In genomic region chr1:36785238-36785641, GRCm38 (mm10) we compare ENCODE assay signal across 9 mouse cellular contexts. TPM values are rescaled to one million over a fixed set of nuclear protein-coding genes. Genes with fewer than 3 reads are reported as not detected.
DNase-seq lines count a peak whose midpoint lies in the region; ATAC-seq and TF ChIP-seq lines count a peak whose summit lies in the region.
"Had no signal": no experiment of that assay in that cellular context is flagged by ENCODE, and none has a peak within 500 bp of the region (broad histone marks: within the 10 kb centered on the region; RNA-seq: fewer than 3 reads in every experiment).

No protein-coding gene starts in this region.

- in situ Hi-C loops in ES-E14 (cut with MboI; ENCODE audit: low sequenced_read_pairs in 2 of 2, unreplicated experiment in 2 of 2): loop anchor here (25.0 kb wide), 2 partner anchors 452 to 852 kb away; no protein-coding TSS in a partner anchor

- ATAC-seq in heart, embryonic 13.5 days (ENCODE audit: extremely low read depth, insufficient number of reproducible peaks, low FRiP score, low TSS enrichment): no peak
- peak; percentile 57 for ATAC-seq in common myeloid progenitor, adult 5-6 weeks (replicated peaks; ENCODE audit: low read depth, poor library complexity, severe bottlenecking)
- no peak for ATAC-seq in liver, embryonic 11.5 days (replicated peaks; ENCODE audit: low FRiP score)
- ATAC-seq in neural tube, embryonic 12.5 days (ENCODE audit: low FRiP score, low read depth): peak; percentile 73

- H3K27me3 ChIP-seq in heart, embryonic 13.5 days (replicated peaks): peaks cover 20% of the 10 kb centered on the region
- H3K27me3 ChIP-seq in liver, embryonic 11.5 days (replicated peaks; ENCODE audit: control insufficient read depth, insufficient read depth, low read length): 0 out of 2 replicates have a peak, but pooled peaks cover 2% of the 10 kb centered on the region
- H3K27me3 ChIP-seq in neural tube, embryonic 12.5 days (replicated peaks): no peaks in the 10 kb centered on the region; the same call in 1 of the 2 replicates

- H3K9me3 ChIP-seq in heart, embryonic 13.5 days: no peaks in the 10 kb centered on the region
- H3K9me3 ChIP-seq in ES-E14 (ENCODE audit: control insufficient read depth, insufficient read depth, low read depth, low read length): no peaks in the 10 kb centered on the region
- H3K9me3 ChIP-seq in liver, embryonic 11.5 days (ENCODE audit: control insufficient read depth, low read length): no peaks in the 10 kb centered on the region
- no peaks in the 10 kb centered on the region for H3K9me3 ChIP-seq in neural tube, embryonic 12.5 days
- H3K9me3 ChIP-seq: G1E had no signal

- H3K4me1 ChIP-seq in heart, embryonic 13.5 days: peaks cover 5% of the 10 kb centered on the region; the same call in 1 of the 2 replicates
- peaks cover 0 to 5% of the 10 kb centered on the region in 2 experiments; a peak in 1 of 4 replicates for H3K4me1 ChIP-seq in ES-E14 (ENCODE audit: control insufficient read depth in 2 of 2, insufficient read depth in 2 of 2, low read length in 2 of 2, poor library complexity in 1 of 2)
- H3K4me1 ChIP-seq in liver, embryonic 11.5 days (replicated peaks; ENCODE audit: control insufficient read depth, insufficient read depth, low read length): 0 out of 2 replicates have a peak, but pooled peaks cover 5% of the 10 kb centered on the region
- 0 out of 2 replicates have a peak, but pooled peaks cover 5% of the 10 kb centered on the region for H3K4me1 ChIP-seq in neural tube, embryonic 12.5 days

- H3K27ac ChIP-seq in heart, embryonic 13.5 days (replicated peaks): no peak overlapping the region
- H3K27ac ChIP-seq in ES-E14 (ENCODE audit: insufficient read depth, low read depth, low read length, poor library complexity, severe bottlenecking): no peak overlapping the region
- H3K27ac ChIP-seq in liver, embryonic 11.5 days (ENCODE audit: low read depth, low read length): no peak overlapping the region
- no peak overlapping the region for H3K27ac ChIP-seq in neural tube, embryonic 12.5 days

- H3K36me3 ChIP-seq in heart, embryonic 13.5 days: no peaks in the 10 kb centered on the region
- no peaks in the 10 kb centered on the region for H3K36me3 ChIP-seq in ES-E14 (ENCODE audit: control insufficient read depth, insufficient read depth, low read length, poor library complexity, severe bottlenecking)
- no peaks in the 10 kb centered on the region for H3K36me3 ChIP-seq in liver, embryonic 11.5 days (ENCODE audit: control insufficient read depth, insufficient read depth, low read length)
- H3K36me3 ChIP-seq in neural tube, embryonic 12.5 days: no peaks in the 10 kb centered on the region

- H3K4me2 ChIP-seq in heart, embryonic 13.5 days: peak overlapping the region; percentile 89
- peak overlapping the region; percentile 92 for H3K4me2 ChIP-seq in liver, embryonic 11.5 days
- H3K4me2 ChIP-seq in neural tube, embryonic 12.5 days (replicated peaks): peak overlapping the region; percentile 86

- H3K4me3 ChIP-seq in heart, embryonic 13.5 days: peak overlapping the region; percentile 55
- peak overlapping the region; percentile 18 to 62; a peak in 3 of 4 replicates for H3K4me3 ChIP-seq in ES-E14 (ENCODE audit: insufficient read depth in 1 of 2, low read depth in 1 of 2, low read length in 2 of 2, poor library complexity in 1 of 2, severe bottlenecking in 1 of 2)
- peak overlapping the region; percentile 50 for H3K4me3 ChIP-seq in liver, embryonic 11.5 days (ENCODE audit: low read depth, low read length)
- peak overlapping the region; percentile 38 for H3K4me3 ChIP-seq in neural tube, embryonic 12.5 days

- no peak for DNase-seq in heart, postnatal 36 days
- DNase-seq in ES-E14 (ENCODE audit: low read depth, low spot score) (no peak), MN1 (ENCODE audit: low spot score) (no peak)
- DNase-seq in heart, postnatal 10 days: peak; percentile 14 to 30
- peak; percentile 52 for DNase-seq in liver, embryonic 11.5 days (ENCODE audit: low spot score)

- intact Hi-C loops in heart, postnatal 36 days (cut with DNase I): loop anchor here (2.0 to 10.0 kb wide), 2 partner anchors 348 to 850 kb away; no protein-coding TSS in a partner anchor
- intact Hi-C loops in heart, postnatal 10 days (cut with DNase I): loop anchor here (10.0 kb wide), 1 partner anchor 620 kb away; no protein-coding TSS in a partner anchor

- H3K9ac ChIP-seq in heart, embryonic 13.5 days: peak overlapping the region; percentile 74
- no peak overlapping the region for H3K9ac ChIP-seq in ES-E14 (ENCODE audit: insufficient read depth, low read depth, low read length, poor library complexity, severe bottlenecking)
- H3K9ac ChIP-seq in liver, embryonic 11.5 days (ENCODE audit: low read depth, low read length): peak overlapping the region; percentile 26; the same call in 1 of the 2 replicates
- H3K9ac ChIP-seq in neural tube, embryonic 12.5 days: peak overlapping the region; percentile 58

- WGBS in heart, embryonic 13.5 days: 2% methylated on average over 16 of the region's 16 CpGs
- WGBS in liver, embryonic 11.5 days: 4% methylated on average over 16 of the region's 16 CpGs
- WGBS in neural tube, embryonic 12.5 days: 1% methylated on average over 16 of the region's 16 CpGs

TF ChIP-seq in ES-E14, 5 proteins besides CTCF, POLR2A, EP300 and RAD21:
- TF ChIP-seq CHD2 (IDR thresholded peaks at IDR 0.05; ENCODE audit: low read depth, low read length) (no peak), HCFC1 (IDR thresholded peaks at IDR 0.05; ENCODE audit: borderline replicate concordance, insufficient read depth, low read length) (no peak), MAFK (IDR thresholded peaks at IDR 0.05; ENCODE audit: insufficient read depth, low read depth, low read length) (no peak), ZNF384 (IDR thresholded peaks at IDR 0.05; ENCODE audit: low read depth, low read length) (no peak), ZC3H11A (IDR thresholded peaks at IDR 0.05; ENCODE audit: borderline replicate concordance, low read depth, low read length) (no peak)
TF ChIP-seq in ES-E14: peak in this region for 0.

RNA-seq across cellular contexts. Expression of gene Zap70, which starts 23.6 kb away (rescaled TPM):
- polyA plus RNA-seq in heart, embryonic 13.5 days (2015; fragmentation: Nextera tagmentation; extraction: Ambion mirVana): 0.31 and 0.34 TPM in 2 replicates
- total RNA-seq in heart, postnatal 36 days (2021): under 1 TPM in 1 of 2 experiments, not detected in 1; 0.27 TPM
- total RNA-seq in ES-E14 (2012; rRNA removed): 2.5 and 5.0 TPM in 2 replicates
- total RNA-seq in common myeloid progenitor, adult 5-6 weeks (2017): 1.0 TPM in 1 of 2 replicates, not detected in the other
- under 1 TPM; 0.27 to 0.57 TPM for total RNA-seq in heart, postnatal 10 days (2021)
- polyA plus RNA-seq in liver, embryonic 11.5 days (2014; fragmentation: Nextera tagmentation; extraction: Ambion mirVana): 0.16 and 0.19 TPM in 2 replicates
- 0.17 and 0.33 TPM in 2 replicates for polyA plus RNA-seq in neural tube, embryonic 12.5 days (2016; fragmentation: Nextera tagmentation; extraction: Ambion mirVana)
- total RNA-seq: G1E had no signal

Comparison
In these comparisons a context has a peak if more than half of its experiments do, and no peak if none do; other contexts are left out.
1. DNase-seq: peak in heart, postnatal 10 days (2 of 2) and liver, embryonic 11.5 days (single experiment); none in heart, postnatal 36 days (0 of 2), ES-E14 (single experiment) and MN1 (single experiment).
2. ATAC-seq: peak in common myeloid progenitor, adult 5-6 weeks (single experiment) and neural tube, embryonic 12.5 days (single experiment); none in heart, embryonic 13.5 days (single experiment) and liver, embryonic 11.5 days (single experiment).
3. Peak in every context shown above with its lines, with median percentiles within 50 percentile points of each other: H3K4me2 ChIP-seq and H3K4me3 ChIP-seq.